Mouse (Mus musculus) cerebellum, adult 11 months (tissue): ENCODE results near the gene Lgals7.

Experiments
- DNase-seq: peaks from one replicate; pipeline ENCODE4 v3.0.0; 2022

Lgals7 gene

GRCm38 (mm10) chr7:28863540-28863939 lies at the start of gene Lgals7:
Lgals7 (plus strand) TSS chr7:28863853.
- no peak for DNase-seq

- no peak for DNase-seq
Measured at GRCm38 (mm10) chr7:28814306-28815034, 49.2 kb upstream of the Lgals7 start.

- DNase-seq: no peak
Measured at GRCm38 (mm10) chr7:28815230-28815629, 48.4 kb upstream of the Lgals7 start.

- no peak for DNase-seq
Measured at GRCm38 (mm10) chr7:28816201-28816600, 47.5 kb upstream of the Lgals7 start.

- DNase-seq: no peak
Measured at GRCm38 (mm10) chr7:28816920-28817319, 46.7 kb upstream of the Lgals7 start.

- no peak for DNase-seq
Measured at GRCm38 (mm10) chr7:28817524-28817923, 46.1 kb upstream of the Lgals7 start.

- DNase-seq: no peak
Measured at GRCm38 (mm10) chr7:28817957-28818356, 45.7 kb upstream of the Lgals7 start.

GRCm38 (mm10) chr7:28818436-28818835 lies 45.2 kb upstream of the Lgals7 start:
- DNase-seq: no peak

GRCm38 (mm10) chr7:28818861-28819452 lies 44.7 kb upstream of the Lgals7 start:
- no peak for DNase-seq

GRCm38 (mm10) chr7:28819571-28819970 lies 44.1 kb upstream of the Lgals7 start:
- no peak for DNase-seq

GRCm38 (mm10) chr7:28820358-28821260 lies 43.0 kb upstream of the Lgals7 start:
- no peak for DNase-seq

- DNase-seq: no peak
Measured at GRCm38 (mm10) chr7:28821261-28821831, 42.3 kb upstream of the Lgals7 start.

GRCm38 (mm10) chr7:28822556-28822955 lies 41.1 kb upstream of the Lgals7 start:
- DNase-seq: no peak

GRCm38 (mm10) chr7:28822993-28823903 lies 40.4 kb upstream of the Lgals7 start:
- DNase-seq: no peak

GRCm38 (mm10) chr7:28823932-28824331 lies 39.7 kb upstream of the Lgals7 start:
- DNase-seq: no peak

GRCm38 (mm10) chr7:28824941-28825685 lies 38.5 kb upstream of the Lgals7 start, which contains the start of gene Ech1:
Ech1 (plus strand) TSS chr7:28825217.
- DNase-seq: peak; percentile 85

- DNase-seq: no peak
Measured at GRCm38 (mm10) chr7:28825686-28826401, 37.8 kb upstream of the Lgals7 start.

GRCm38 (mm10) chr7:28826402-28826772 lies 37.3 kb upstream of the Lgals7 start:
- no peak for DNase-seq

- DNase-seq: peak; percentile 22
Measured at GRCm38 (mm10) chr7:28827338-28827737, 36.3 kb upstream of the Lgals7 start.

- no peak for DNase-seq
Measured at GRCm38 (mm10) chr7:28829821-28830220, 33.8 kb upstream of the Lgals7 start.

GRCm38 (mm10) chr7:28830981-28831380 lies 32.7 kb upstream of the Lgals7 start:
- no peak for DNase-seq
